Mouse (Mus musculus) Muller cell, postnatal 12 days (primary cell): ENCODE data around the gene Ifitm1.
"Not testable (repeated sequence)": the region's sequence is repeated elsewhere in the genome, so short reads cannot be mapped to it uniquely, and the experiment has no call there.

Source experiments
- DNase-seq: peaks from one replicate; pipeline ENCODE4 v3.0.0-alpha.2; 2015; ENCODE audit errors: inconsistent ontology term

Gene Ifitm1

GRCm38 (mm10) chr7:140976720-140977119, 9.7 kb downstream of the Ifitm1 start:
- DNase-seq, result not testable (repeated sequence)

GRCm38 (mm10) chr7:140981704-140982103, 14.7 kb downstream of the Ifitm1 start:
- DNase-seq, result peak; percentile 40

GRCm38 (mm10) chr7:140982971-140983370, 15.9 kb downstream of the Ifitm1 start:
- no peak for DNase-seq

GRCm38 (mm10) chr7:140987182-140988138, 20.4 kb downstream of the Ifitm1 start:
- DNase-seq, result no peak

- no peak for DNase-seq
Observed at GRCm38 (mm10) chr7:140989022-140989421, 22.0 kb downstream of the Ifitm1 start.

GRCm38 (mm10) chr7:140990185-140990584, 23.2 kb downstream of the Ifitm1 start:
- no peak for DNase-seq

GRCm38 (mm10) chr7:140990622-140991021, 23.6 kb downstream of the Ifitm1 start:
- DNase-seq, result no peak

- no peak for DNase-seq
Observed at GRCm38 (mm10) chr7:140991117-140991689, 24.2 kb downstream of the Ifitm1 start.

- no peak for DNase-seq
Observed at GRCm38 (mm10) chr7:140997817-140998216, 30.8 kb downstream of the Ifitm1 start.

- no peak for DNase-seq
Observed at GRCm38 (mm10) chr7:140998853-140999700, 32.1 kb downstream of the Ifitm1 start.

- DNase-seq, result no peak
Observed at GRCm38 (mm10) chr7:141000881-141001708, 34.1 kb downstream of the Ifitm1 start.

- DNase-seq, result no peak
Observed at GRCm38 (mm10) chr7:141003248-141004010, 36.4 kb downstream of the Ifitm1 start.

- no peak for DNase-seq
Observed at GRCm38 (mm10) chr7:141006446-141006845, 39.4 kb downstream of the Ifitm1 start.

- peak; percentile 15 for DNase-seq
Observed at GRCm38 (mm10) chr7:141006914-141007313, 39.9 kb downstream of the Ifitm1 start.

- DNase-seq, result peak; percentile 88
Observed at GRCm38 (mm10) chr7:141008312-141008761, 41.3 kb downstream of the Ifitm1 start.

GRCm38 (mm10) chr7:141008938-141009660, 42.1 kb downstream of the Ifitm1 start:
- DNase-seq, result peak; percentile 85

- no peak for DNase-seq
Observed at GRCm38 (mm10) chr7:141009665-141010064, 42.6 kb downstream of the Ifitm1 start.

GRCm38 (mm10) chr7:141010593-141010992, 43.6 kb downstream of the Ifitm1 start, which contains the start of gene Ifitm3:
TSS of gene Ifitm3 (minus strand) at chr7:141010770.
- DNase-seq, result peak; percentile 64

GRCm38 (mm10) chr7:141011238-141011770, 44.3 kb downstream of the Ifitm1 start:
- DNase-seq, result no peak
